Mouse (Mus musculus): ENCODE results near the gene Ttc29. TPM values are rescaled to one million over a fixed set of nuclear protein-coding genes. Genes with fewer than 3 reads are reported as not detected.

The Ttc29 gene
- polyA plus RNA-seq, 1 experiment from 2014 or later, result not detected

DNA sequence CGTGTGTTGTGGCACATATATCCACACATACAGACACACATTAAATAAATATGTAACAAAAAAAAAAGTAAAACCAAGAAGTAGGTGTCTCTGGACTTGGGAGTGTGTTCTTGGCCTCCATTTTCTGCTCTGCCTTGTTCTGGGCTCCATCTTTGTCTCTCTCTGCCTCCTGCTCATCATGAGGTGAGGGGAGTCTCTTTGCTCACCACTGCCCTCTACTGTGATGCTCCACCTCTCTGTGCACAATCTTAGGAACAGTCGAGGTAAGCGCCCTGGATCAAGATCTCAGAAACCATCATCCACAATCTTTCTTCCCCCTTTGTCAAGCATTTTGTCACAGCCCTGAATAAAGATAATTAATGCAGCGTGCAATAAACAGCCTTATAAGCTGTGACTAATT, 72.3 kb downstream of the Ttc29 start:
- Histone ChIP-seq H3K9ac (no peak overlapping the region), H3K9me3 (replicated peaks) (no peaks in the 10 kb centered on the region), H3K36me3 (no peaks in the 10 kb centered on the region), H3K4me1 (no peaks in the 10 kb centered on the region), H3K4me3 (replicated peaks) (no peak overlapping the region), H3K27ac (no peak overlapping the region), H3K27me3 (no peaks in the 10 kb centered on the region), H3K4me2 (no peak overlapping the region)
- 82% methylated on average over 4 of the region's 4 CpGs for WGBS
- no peak for ATAC-seq (replicated peaks; ENCODE audit: low FRiP score)

GRCm38 (mm10) chr8:78289374-78289971, 76.4 kb downstream of the Ttc29 start:
- no peaks in the 10 kb centered on the region for H3K36me3 ChIP-seq
- no peak for ATAC-seq (replicated peaks; ENCODE audit: low FRiP score)
- 75% methylated on average over 10 of the region's 10 CpGs for WGBS

GRCm38 (mm10) chr8:78290274-78290673, 77.2 kb downstream of the Ttc29 start:
- H3K27me3 ChIP-seq, result no peaks in the 10 kb centered on the region
- no peaks in the 10 kb centered on the region for H3K9me3 ChIP-seq (replicated peaks)
- H3K4me1 ChIP-seq, result no peaks in the 10 kb centered on the region
- H3K4me2 ChIP-seq, result no peak overlapping the region
- WGBS, result 60% methylated on average over 7 of the region's 7 CpGs
- no peak overlapping the region for H3K27ac ChIP-seq
- ATAC-seq (replicated peaks; ENCODE audit: low FRiP score), result no peak
- H3K4me3 ChIP-seq (replicated peaks), result no peak overlapping the region
- H3K9ac ChIP-seq, result no peak overlapping the region
- no peaks in the 10 kb centered on the region for H3K36me3 ChIP-seq

More at GRCm38 (mm10) chr8:78289374-78289971, 76.4 kb downstream of the Ttc29 start:
- H3K4me3 ChIP-seq (replicated peaks), result no peak overlapping the region
- no peak overlapping the region for H3K27ac ChIP-seq
- H3K27me3 ChIP-seq, result no peaks in the 10 kb centered on the region
- no peak overlapping the region for H3K9ac ChIP-seq
- no peaks in the 10 kb centered on the region for H3K9me3 ChIP-seq (replicated peaks)
- no peaks in the 10 kb centered on the region for H3K4me1 ChIP-seq
- H3K4me2 ChIP-seq, result no peak overlapping the region

DNA sequence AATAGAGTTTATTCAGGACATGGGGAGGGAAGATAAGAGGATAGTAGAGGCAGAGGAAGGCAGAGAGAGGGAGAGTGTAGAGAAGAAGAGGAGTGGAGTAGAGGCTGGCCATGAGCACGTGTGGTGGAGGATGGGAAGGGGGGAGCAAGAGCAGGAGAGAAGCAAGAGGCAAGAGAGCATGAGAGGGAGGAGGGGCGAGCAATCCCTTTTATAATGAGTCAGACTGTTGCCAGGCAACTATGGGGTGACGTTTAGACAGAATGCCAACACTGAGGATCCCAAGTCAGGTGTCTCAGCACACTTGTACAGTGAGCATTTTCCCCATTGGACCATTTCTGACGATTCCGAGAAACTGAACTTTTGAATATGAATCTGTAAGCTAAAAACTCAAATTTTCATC, 82.4 kb downstream of the Ttc29 start:
- no peak overlapping the region for H3K27ac ChIP-seq
- no peaks in the 10 kb centered on the region for H3K36me3 ChIP-seq
- H3K9ac ChIP-seq, result no peak overlapping the region
- H3K9me3 ChIP-seq (replicated peaks), result no peaks in the 10 kb centered on the region
- no peaks in the 10 kb centered on the region for H3K4me1 ChIP-seq
- no peaks in the 10 kb centered on the region for H3K27me3 ChIP-seq
- no peak overlapping the region for H3K4me3 ChIP-seq (replicated peaks)
- 70% methylated on average over 5 of the region's 5 CpGs for WGBS
- ATAC-seq (replicated peaks; ENCODE audit: low FRiP score), result no peak
- no peak overlapping the region for H3K4me2 ChIP-seq

GRCm38 (mm10) chr8:78303579-78303978, 90.5 kb downstream of the Ttc29 start:
- Histone ChIP-seq H3K36me3 (no peaks in the 10 kb centered on the region), H3K27me3 (peaks cover 3% of the 10 kb centered on the region; the same call in 1 of the 2 replicates), H3K27ac (no peak overlapping the region), H3K4me2 (no peak overlapping the region), H3K4me3 (replicated peaks) (no peak overlapping the region), H3K4me1 (0 out of 2 replicates have a peak, but pooled peaks cover 8% of the 10 kb centered on the region), H3K9me3 (replicated peaks) (no peaks in the 10 kb centered on the region), H3K9ac (no peak overlapping the region)
- WGBS, result 47% methylated on average over 7 of the region's 7 CpGs
- no peak for ATAC-seq (replicated peaks; ENCODE audit: low FRiP score)

- Histone ChIP-seq H3K4me2 (no peak overlapping the region), H3K27me3 (peaks cover 3% of the 10 kb centered on the region; the same call in 1 of the 2 replicates), H3K27ac (no peak overlapping the region), H3K9me3 (replicated peaks) (no peaks in the 10 kb centered on the region), H3K9ac (no peak overlapping the region), H3K36me3 (no peaks in the 10 kb centered on the region), H3K4me3 (replicated peaks) (no peak overlapping the region), H3K4me1 (0 out of 2 replicates have a peak, but pooled peaks cover 8% of the 10 kb centered on the region)
- WGBS, result 62% methylated on average over 10 of the region's 10 CpGs
- no peak for ATAC-seq (replicated peaks; ENCODE audit: low FRiP score)
Measured at GRCm38 (mm10) chr8:78306604-78307003, 93.5 kb downstream of the Ttc29 start.

DNA sequence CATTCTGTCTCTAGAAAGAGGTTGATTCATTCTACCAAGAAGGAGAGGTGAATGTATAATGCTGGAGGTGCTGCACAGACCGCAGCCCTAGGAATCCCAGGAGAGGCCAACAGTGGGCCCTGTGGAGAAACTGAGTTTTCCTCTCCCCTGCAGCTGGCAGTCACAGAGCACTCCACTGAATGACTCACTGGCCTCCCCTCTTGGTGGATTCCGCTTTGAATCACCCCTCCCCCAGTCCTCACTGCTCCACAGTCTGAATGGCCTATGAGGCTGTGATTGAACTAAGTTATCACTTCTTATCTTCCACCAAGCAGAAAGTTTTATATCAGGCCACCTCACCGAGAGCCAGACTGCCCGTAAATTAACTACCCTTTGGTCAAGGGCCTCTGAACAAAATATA, 94.0 kb downstream of the Ttc29 start:
- H3K4me1 ChIP-seq, result 0 out of 2 replicates have a peak, but pooled peaks cover 8% of the 10 kb centered on the region
- 27% methylated on average over 4 of the region's 4 CpGs for WGBS
- H3K36me3 ChIP-seq, result no peaks in the 10 kb centered on the region
- H3K9me3 ChIP-seq (replicated peaks), result no peaks in the 10 kb centered on the region
- no peak overlapping the region for H3K27ac ChIP-seq
- ATAC-seq (replicated peaks; ENCODE audit: low FRiP score), result no peak
- no peak overlapping the region for H3K9ac ChIP-seq
- H3K4me3 ChIP-seq (replicated peaks), result no peak overlapping the region
- peaks cover 3% of the 10 kb centered on the region; the same call in 1 of the 2 replicates for H3K27me3 ChIP-seq
- no peak overlapping the region for H3K4me2 ChIP-seq

DNA sequence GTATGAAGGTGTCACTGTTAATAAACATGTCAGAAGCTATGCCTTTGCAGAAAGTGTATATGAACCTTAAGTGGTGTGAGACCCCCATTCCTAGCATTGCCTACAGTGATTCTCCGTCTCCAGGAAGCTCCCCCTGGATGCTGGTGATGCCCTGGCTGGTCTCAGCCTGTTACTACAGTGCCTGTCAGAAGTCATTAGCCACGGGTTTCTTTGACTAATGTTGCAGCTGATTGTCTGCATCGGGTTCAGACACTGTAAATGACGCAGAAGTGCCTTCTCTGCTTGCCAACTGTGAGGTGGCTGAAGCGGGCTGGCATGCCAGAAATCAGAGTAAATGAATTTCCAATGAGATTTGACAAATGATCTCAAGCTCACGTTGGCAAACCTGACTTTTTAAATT, 96.4 kb downstream of the Ttc29 start:
- Histone ChIP-seq H3K36me3 (no peaks in the 10 kb centered on the region), H3K4me2 (no peak overlapping the region), H3K4me3 (replicated peaks) (no peak overlapping the region), H3K9ac (no peak overlapping the region), H3K27me3 (peaks cover under 1% of the 10 kb centered on the region; the same call in 1 of the 2 replicates), H3K9me3 (replicated peaks) (no peaks in the 10 kb centered on the region), H3K27ac (no peak overlapping the region), H3K4me1 (0 out of 2 replicates have a peak, but pooled peaks cover 6% of the 10 kb centered on the region)
- WGBS, result 78% methylated on average over 6 of the region's 6 CpGs
- ATAC-seq (replicated peaks; ENCODE audit: low FRiP score), result no peak

DNA sequence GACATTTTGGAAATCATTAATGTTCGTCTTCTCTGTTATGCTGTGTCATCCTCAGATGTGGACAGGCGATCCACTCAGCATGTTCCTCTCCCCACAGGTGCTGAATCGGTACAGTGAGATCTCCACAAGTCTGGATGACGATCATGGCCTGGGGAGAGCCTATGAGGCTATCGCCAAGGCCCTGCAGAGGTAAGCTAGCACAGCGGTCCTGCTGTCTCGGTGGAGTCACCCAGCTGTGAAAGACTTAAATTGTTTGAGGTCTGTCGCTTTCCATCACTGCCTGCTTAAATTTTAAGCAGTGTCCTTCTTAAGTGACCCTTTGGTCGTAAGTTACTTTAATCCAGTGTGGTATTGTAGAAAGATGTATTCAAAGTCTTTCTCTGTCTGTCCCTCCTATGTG, 102.5 kb downstream of the Ttc29 start:
- H3K27ac ChIP-seq, result no peak overlapping the region
- H3K36me3 ChIP-seq, result no peaks in the 10 kb centered on the region
- H3K4me1 ChIP-seq, result no peaks in the 10 kb centered on the region
- no peaks in the 10 kb centered on the region for H3K27me3 ChIP-seq
- no peak overlapping the region for H3K9ac ChIP-seq
- 53% methylated on average over 9 of the region's 9 CpGs for WGBS
- no peaks in the 10 kb centered on the region for H3K9me3 ChIP-seq (replicated peaks)
- ATAC-seq (replicated peaks; ENCODE audit: low FRiP score), result no peak
- H3K4me3 ChIP-seq (replicated peaks), result no peak overlapping the region
- H3K4me2 ChIP-seq, result no peak overlapping the region

GRCm38 (mm10) chr8:78317666-78318065, 104.6 kb downstream of the Ttc29 start:
- ATAC-seq (replicated peaks; ENCODE audit: low FRiP score), result no peak
- no peaks in the 10 kb centered on the region for H3K9me3 ChIP-seq (replicated peaks)
- no peaks in the 10 kb centered on the region for H3K36me3 ChIP-seq
- H3K9ac ChIP-seq, result no peak overlapping the region
- H3K4me3 ChIP-seq (replicated peaks), result no peak overlapping the region
- H3K4me2 ChIP-seq, result no peak overlapping the region
- H3K27ac ChIP-seq, result no peak overlapping the region
- H3K4me1 ChIP-seq, result no peaks in the 10 kb centered on the region
- 90% methylated on average over 2 of the region's 2 CpGs for WGBS
- no peaks in the 10 kb centered on the region for H3K27me3 ChIP-seq

GRCm38 (mm10) chr8:78323391-78323790, 110.3 kb downstream of the Ttc29 start:
- no peaks in the 10 kb centered on the region for H3K4me1 ChIP-seq
- H3K27me3 ChIP-seq, result no peaks in the 10 kb centered on the region
- no peaks in the 10 kb centered on the region for H3K9me3 ChIP-seq (replicated peaks)
- H3K4me2 ChIP-seq, result no peak overlapping the region
- 83% methylated on average over 3 of the region's 3 CpGs for WGBS
- no peak overlapping the region for H3K27ac ChIP-seq
- no peaks in the 10 kb centered on the region for H3K36me3 ChIP-seq
- no peak overlapping the region for H3K9ac ChIP-seq
- no peak for ATAC-seq (replicated peaks; ENCODE audit: low FRiP score)
- no peak overlapping the region for H3K4me3 ChIP-seq (replicated peaks)

DNA sequence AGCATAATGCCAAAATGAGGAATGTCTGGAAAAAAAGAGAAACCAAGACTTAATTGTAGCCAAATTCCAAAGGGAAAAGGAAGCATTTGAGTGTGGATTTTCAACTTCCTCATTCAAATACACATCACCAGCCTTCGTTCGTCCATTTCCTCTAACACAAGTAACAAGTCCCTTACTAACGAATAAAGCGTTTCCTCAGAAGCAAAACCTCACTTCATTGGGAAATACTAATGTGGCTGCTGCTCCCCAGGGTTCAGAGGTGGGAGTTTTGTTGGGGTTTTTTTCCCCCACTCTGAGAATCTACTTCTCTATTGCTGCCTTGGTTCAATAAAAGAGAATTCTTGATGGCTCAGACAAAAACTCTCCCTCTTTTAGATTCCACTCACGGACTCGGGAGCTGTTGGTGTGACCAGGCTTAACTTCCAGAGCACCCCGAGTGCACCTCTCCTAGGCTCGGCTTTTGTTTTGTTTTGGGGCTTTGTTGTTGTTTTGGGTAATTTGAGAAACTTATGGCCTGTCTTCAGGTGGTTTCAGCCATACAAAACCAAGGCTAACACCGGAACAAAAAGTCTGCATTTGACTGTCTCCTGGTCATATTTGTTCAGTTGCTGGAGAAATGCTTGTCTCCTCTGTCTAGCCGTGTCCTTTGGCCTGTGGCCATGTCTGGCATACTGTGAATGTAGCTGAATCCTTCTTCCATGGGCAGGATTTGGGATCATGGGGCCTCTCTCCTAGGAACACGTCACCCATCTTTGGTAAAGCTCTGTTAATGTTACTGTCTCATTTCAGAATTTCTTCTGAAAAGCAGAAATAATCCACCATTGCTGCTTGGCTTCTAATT, 127.8 kb downstream of the Ttc29 start:
- no peak for ATAC-seq (replicated peaks; ENCODE audit: low FRiP score)
- Histone ChIP-seq H3K27me3 (peaks cover 9% of the 10 kb centered on the region; the same call in 1 of the 2 replicates), H3K36me3 (no peaks in the 10 kb centered on the region)

More for the DNA sequence above, 127.8 kb downstream of the Ttc29 start:
- Histone ChIP-seq H3K4me1 (no peaks in the 10 kb centered on the region), H3K9me3 (replicated peaks) (no peaks in the 10 kb centered on the region), H3K9ac (no peak overlapping the region), H3K4me2 (no peak overlapping the region), H3K27ac (no peak overlapping the region), H3K4me3 (replicated peaks) (no peak overlapping the region)
- 66% methylated on average over 11 of the region's 11 CpGs for WGBS

All from kidney, embryonic 15.5 days (tissue).